11 mouse cellular contexts compared by ENCODE assay signal in genomic region chrX:134132295-134132694, GRCm38 (mm10). TPM values are rescaled to one million over a fixed set of nuclear protein-coding genes. Genes with fewer than 3 reads are reported as not detected.
DNase-seq lines count a peak whose midpoint lies in the region; ATAC-seq lines count a peak whose summit lies in the region.
"Had no signal": no experiment of that assay in that cellular context is flagged by ENCODE, and none has a peak within 500 bp of the region (broad histone marks: within the 10 kb centered on the region; RNA-seq: fewer than 3 reads in every experiment).

No protein-coding gene starts in this region.

- 26% methylated on average over 5 of the region's 5 CpGs for WGBS in hindbrain, embryonic 11.5 days
- WGBS in hindbrain, embryonic 16.5 days: 29% methylated on average over 5 of the region's 5 CpGs
- WGBS in intestine, embryonic 16.5 days: 23% methylated on average over 5 of the region's 5 CpGs
- WGBS in liver, embryonic 11.5 days: 38% methylated on average over 5 of the region's 5 CpGs

- H3K27me3 ChIP-seq in hindbrain, embryonic 11.5 days (ENCODE audit: control insufficient read depth, insufficient read depth, low read length): no peaks in the 10 kb centered on the region; the same call in 1 of the 2 replicates
- no peaks in the 10 kb centered on the region for H3K27me3 ChIP-seq in hindbrain, embryonic 16.5 days (replicated peaks; ENCODE audit: control insufficient read depth, insufficient read depth, low read length)
- H3K27me3 ChIP-seq in intestine, embryonic 16.5 days (replicated peaks; ENCODE audit: control insufficient read depth, insufficient read depth, low read length): no peaks in the 10 kb centered on the region
- H3K27me3 ChIP-seq in liver, embryonic 11.5 days (replicated peaks; ENCODE audit: control insufficient read depth, insufficient read depth, low read length): peaks cover 7% of the 10 kb centered on the region; the same call in 1 of the 2 replicates

- H3K36me3 ChIP-seq in hindbrain, embryonic 11.5 days (ENCODE audit: control insufficient read depth, insufficient read depth, low read length): no peaks in the 10 kb centered on the region
- H3K36me3 ChIP-seq in hindbrain, embryonic 16.5 days (ENCODE audit: control insufficient read depth, insufficient read depth, low read length): no peaks in the 10 kb centered on the region
- H3K36me3 ChIP-seq in intestine, embryonic 16.5 days (ENCODE audit: control insufficient read depth, insufficient read depth, low read length): no peaks in the 10 kb centered on the region
- no peaks in the 10 kb centered on the region for H3K36me3 ChIP-seq in liver, embryonic 11.5 days (ENCODE audit: control insufficient read depth, insufficient read depth, low read length)
- H3K36me3 ChIP-seq: embryonic facial prominence, embryonic 12.5 days; limb, embryonic 13.5 days had no signal

- no peak overlapping the region for H3K4me3 ChIP-seq in hindbrain, embryonic 11.5 days (ENCODE audit: low read depth, low read length)
- H3K4me3 ChIP-seq in hindbrain, embryonic 16.5 days (ENCODE audit: low read length): no peak overlapping the region
- H3K4me3 ChIP-seq in intestine, embryonic 16.5 days (ENCODE audit: low read length): no peak overlapping the region
- no peak overlapping the region for H3K4me3 ChIP-seq in liver, embryonic 11.5 days (ENCODE audit: low read depth, low read length)
- H3K4me3 ChIP-seq: embryonic facial prominence, embryonic 12.5 days; limb, embryonic 13.5 days had no signal

- no peak for ATAC-seq in hindbrain, embryonic 11.5 days (ENCODE audit: low FRiP score)
- no peak; the same call in 1 of the 2 replicates for ATAC-seq in hindbrain, embryonic 16.5 days
- no peak for ATAC-seq in intestine, embryonic 16.5 days
- ATAC-seq in liver, embryonic 11.5 days (replicated peaks; ENCODE audit: low FRiP score): no peak

- H3K4me1 ChIP-seq in hindbrain, embryonic 11.5 days (replicated peaks; ENCODE audit: control insufficient read depth, insufficient read depth, low read length): no peaks in the 10 kb centered on the region
- H3K4me1 ChIP-seq in hindbrain, embryonic 16.5 days (ENCODE audit: control insufficient read depth, insufficient read depth, low read depth, low read length): no peaks in the 10 kb centered on the region
- H3K4me1 ChIP-seq in intestine, embryonic 16.5 days (ENCODE audit: control insufficient read depth, insufficient read depth, low read length): no peaks in the 10 kb centered on the region
- H3K4me1 ChIP-seq in liver, embryonic 11.5 days (replicated peaks; ENCODE audit: control insufficient read depth, insufficient read depth, low read length): no peaks in the 10 kb centered on the region
- H3K4me1 ChIP-seq: embryonic facial prominence, embryonic 12.5 days; limb, embryonic 13.5 days had no signal

- peak; percentile 19 for DNase-seq in hindbrain, embryonic 11.5 days (ENCODE audit: low spot score)
- peak; percentile 8 for DNase-seq in urinary bladder, postnatal 25 days (ENCODE audit: low spot score)
- no peak for DNase-seq in urinary bladder, postnatal 4 days (ENCODE audit: low spot score in 2 of 2)
- DNase-seq in embryo, embryonic 10.5 days (ENCODE audit: low spot score): peak; percentile 51
- DNase-seq in lung, postnatal 36 days: peak; percentile 13
- DNase-seq in liver, embryonic 11.5 days (ENCODE audit: low spot score): no peak

- no peaks in the 10 kb centered on the region for H3K9me3 ChIP-seq in hindbrain, embryonic 11.5 days (ENCODE audit: control insufficient read depth, low read length)
- no peaks in the 10 kb centered on the region for H3K9me3 ChIP-seq in hindbrain, embryonic 16.5 days (ENCODE audit: control insufficient read depth, low read length)
- H3K9me3 ChIP-seq in intestine, embryonic 16.5 days (ENCODE audit: control insufficient read depth, low read length): no peaks in the 10 kb centered on the region
- no peaks in the 10 kb centered on the region for H3K9me3 ChIP-seq in liver, embryonic 11.5 days (ENCODE audit: control insufficient read depth, low read length)
- H3K9me3 ChIP-seq: embryonic facial prominence, embryonic 12.5 days; limb, embryonic 13.5 days had no signal

- H3K27ac ChIP-seq in hindbrain, embryonic 11.5 days (ENCODE audit: low read depth, low read length): no peak overlapping the region
- H3K27ac ChIP-seq in hindbrain, embryonic 16.5 days (ENCODE audit: low read depth, low read length): no peak overlapping the region
- no peak overlapping the region for H3K27ac ChIP-seq in intestine, embryonic 16.5 days (ENCODE audit: low read length)
- no peak overlapping the region for H3K27ac ChIP-seq in liver, embryonic 11.5 days (ENCODE audit: low read depth, low read length)
- H3K27ac ChIP-seq: embryonic facial prominence, embryonic 12.5 days; limb, embryonic 13.5 days had no signal

- no peak overlapping the region for H3K4me2 ChIP-seq in hindbrain, embryonic 11.5 days (replicated peaks; ENCODE audit: low read depth, low read length)
- H3K4me2 ChIP-seq in hindbrain, embryonic 16.5 days (ENCODE audit: low read length): no peak overlapping the region
- no peak overlapping the region for H3K4me2 ChIP-seq in intestine, embryonic 16.5 days (ENCODE audit: low read depth, low read length)
- H3K4me2 ChIP-seq in liver, embryonic 11.5 days: no peak overlapping the region
- H3K4me2 ChIP-seq: embryonic facial prominence, embryonic 12.5 days; limb, embryonic 13.5 days had no signal

- H3K9ac ChIP-seq in hindbrain, embryonic 11.5 days (ENCODE audit: low read depth, low read length): no peak overlapping the region
- no peak overlapping the region for H3K9ac ChIP-seq in hindbrain, embryonic 16.5 days (ENCODE audit: low read depth, low read length)
- H3K9ac ChIP-seq in intestine, embryonic 16.5 days (ENCODE audit: low read depth, low read length): no peak overlapping the region
- H3K9ac ChIP-seq in liver, embryonic 11.5 days (ENCODE audit: low read depth, low read length): no peak overlapping the region
- H3K9ac ChIP-seq: embryonic facial prominence, embryonic 12.5 days; limb, embryonic 13.5 days had no signal

RNA-seq across cellular contexts. Expression of gene Xkrx, which starts 29.6 kb away (rescaled TPM):
- polyA plus RNA-seq in hindbrain, embryonic 11.5 days (2014; fragmentation: Nextera tagmentation; extraction: Ambion mirVana): 0.11 TPM in 1 of 2 replicates, not detected in the other
- 0.95 and 1.1 TPM in 2 replicates for polyA plus RNA-seq in hindbrain, embryonic 16.5 days (2015; fragmentation: Nextera tagmentation; extraction: Ambion mirVana)
- 0.06 and 0.16 TPM in 2 replicates for polyA plus RNA-seq in intestine, embryonic 16.5 days (2015; fragmentation: Nextera tagmentation; extraction: Ambion mirVana)
- 0.06 TPM in 1 of 2 replicates, not detected in the other for polyA plus RNA-seq in liver, embryonic 11.5 days (2014; fragmentation: Nextera tagmentation; extraction: Ambion mirVana)

RNA-seq across cellular contexts. Expression of gene Arl13a, which starts 55.0 kb away (rescaled TPM):
- polyA plus RNA-seq in hindbrain, embryonic 11.5 days (2014; fragmentation: Nextera tagmentation; extraction: Ambion mirVana): not detected in 2 replicates
- not detected in 2 replicates for polyA plus RNA-seq in hindbrain, embryonic 16.5 days (2015; fragmentation: Nextera tagmentation; extraction: Ambion mirVana)
- polyA plus RNA-seq in intestine, embryonic 16.5 days (2015; fragmentation: Nextera tagmentation; extraction: Ambion mirVana): not detected in 2 replicates
- polyA plus RNA-seq in liver, embryonic 11.5 days (2014; fragmentation: Nextera tagmentation; extraction: Ambion mirVana): not detected in 2 replicates
- polyA plus RNA-seq: embryonic facial prominence, embryonic 12.5 days; limb, embryonic 13.5 days; small intestine, adult 2 months had no signal

Comparison
In these comparisons a context has a peak if more than half of its experiments do, and no peak if none do; other contexts are left out.
1. DNase-seq: peak in hindbrain, embryonic 11.5 days (single experiment), urinary bladder, postnatal 25 days (single experiment), embryo, embryonic 10.5 days (single experiment) and lung, postnatal 36 days (single experiment); none in urinary bladder, postnatal 4 days (0 of 2) and liver, embryonic 11.5 days (single experiment).